Mouse (Mus musculus): Measurements from ENCODE around the gene Pik3c2g. TPM values are rescaled to one million over a fixed set of nuclear protein-coding genes. Genes with fewer than 3 reads are reported as not detected.

The Pik3c2g gene
- total RNA-seq (2015): not detected in 2 replicates
- total RNA-seq (2017): not detected in 2 replicates

DNA sequence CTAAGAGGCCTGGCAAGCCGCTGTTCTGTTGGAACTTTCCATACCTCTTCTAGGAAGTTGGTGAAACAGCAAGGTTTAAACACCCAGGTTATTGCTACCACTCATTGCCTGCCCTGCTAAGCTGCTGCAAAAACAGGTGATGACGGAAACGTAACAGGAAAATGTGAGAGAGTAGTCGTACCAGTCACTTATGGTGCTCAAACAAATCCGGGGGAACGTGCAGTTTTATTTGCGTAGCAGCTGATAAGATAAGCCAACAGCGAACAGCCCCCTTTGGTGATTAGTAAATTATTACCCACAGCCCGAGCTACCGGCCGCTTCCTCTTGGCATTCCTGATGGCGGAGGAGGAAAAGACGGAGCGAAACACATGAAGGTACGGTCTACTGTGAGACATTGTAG is at the start of gene Pik3c2g:
Gene Pik3c2g, plus strand, starts transcription at position 330 of the 400 bp plus-strand sequence.
- no peak for ATAC-seq (replicated peaks; ENCODE audit: poor library complexity)

DNA sequence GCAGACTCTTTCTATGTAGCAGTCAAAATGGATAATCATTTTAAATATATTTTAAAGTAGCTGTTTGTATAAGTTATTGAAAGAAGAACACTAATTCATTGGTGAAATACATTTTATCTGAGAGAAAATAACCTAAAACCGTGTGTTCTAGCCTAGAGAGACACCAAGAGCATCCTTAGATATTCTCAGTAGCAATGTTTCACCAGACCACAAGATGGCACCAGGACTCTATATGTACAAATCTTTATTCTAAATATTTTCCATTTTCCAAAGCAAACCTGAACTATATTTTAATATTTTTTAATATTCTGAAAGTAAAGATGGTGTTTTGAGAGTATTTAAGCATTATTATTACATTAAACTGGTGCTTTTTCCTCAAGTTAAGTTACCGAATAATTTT is 48.6 kb upstream of the Pik3c2g start:
- ATAC-seq (replicated peaks; ENCODE audit: poor library complexity): no peak

DNA sequence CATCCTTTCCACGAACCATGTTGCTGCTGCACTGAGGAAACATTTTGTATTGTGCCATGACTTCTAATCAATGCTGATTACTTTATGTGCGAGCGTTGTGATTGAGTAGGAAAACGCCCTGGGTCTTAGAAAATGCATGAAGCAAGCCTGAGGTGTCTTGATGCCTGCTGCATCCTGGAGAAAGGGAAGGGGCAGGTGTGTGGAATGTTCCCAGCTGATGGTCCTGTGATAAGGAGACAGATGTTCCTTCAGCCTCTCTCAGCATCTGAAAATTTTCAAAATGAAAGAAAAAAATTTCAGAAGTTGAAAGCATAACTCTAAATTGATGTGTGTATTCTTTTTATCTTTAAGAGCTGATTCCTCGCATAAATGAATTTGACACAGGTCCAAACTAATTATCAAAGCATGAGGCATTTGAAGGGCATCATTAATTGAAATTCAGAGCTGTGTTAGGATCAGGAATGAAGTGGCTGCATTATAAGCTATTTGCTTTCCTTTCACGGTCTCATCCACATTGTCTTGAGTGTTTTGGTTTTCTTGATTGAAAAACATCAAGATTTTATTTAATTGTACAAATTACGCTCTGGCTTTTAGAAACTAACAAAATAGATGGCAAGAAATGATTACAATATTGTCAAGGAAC is 31.4 kb upstream of the Pik3c2g start:
- ATAC-seq (replicated peaks; ENCODE audit: poor library complexity): no peak

DNA sequence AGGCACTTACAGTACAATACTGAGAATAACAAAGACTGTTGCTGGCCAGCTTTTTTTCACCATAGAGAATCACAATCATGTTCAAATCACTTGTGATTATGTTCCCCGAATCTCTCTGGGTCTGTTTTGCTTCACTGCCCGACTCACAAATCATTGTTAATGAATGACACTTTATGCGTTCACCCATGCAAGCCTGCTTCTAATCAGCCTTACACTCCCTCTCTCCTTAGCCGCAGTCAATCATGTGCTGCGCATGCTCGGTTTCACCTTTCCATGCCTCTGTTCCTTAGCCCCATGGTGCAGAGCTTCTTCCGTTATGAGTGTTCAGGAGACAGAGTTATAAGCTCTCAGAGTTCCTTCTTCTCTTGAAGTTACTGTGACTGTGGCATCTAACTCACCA is 17.8 kb upstream of the Pik3c2g start:
- ATAC-seq (replicated peaks; ENCODE audit: poor library complexity): no peak

DNA sequence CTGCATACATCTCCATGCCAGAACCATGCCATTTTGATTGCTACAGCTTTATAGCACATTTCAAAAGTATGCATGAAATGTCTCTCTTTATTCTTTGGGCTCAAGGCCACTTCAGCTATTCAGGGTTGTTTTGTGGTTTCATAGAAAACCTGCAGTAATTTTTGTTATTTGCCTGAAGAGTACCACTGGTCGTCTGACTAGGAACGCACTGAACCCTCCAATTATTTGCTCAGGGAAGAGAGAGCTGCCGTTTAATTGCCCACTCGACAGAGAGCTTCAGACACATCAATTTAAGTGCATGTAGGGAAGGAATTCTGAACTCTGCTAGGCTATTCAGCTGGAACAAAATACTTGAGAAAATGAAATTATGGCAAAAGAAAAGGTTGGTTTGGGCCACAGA is 11.2 kb upstream of the Pik3c2g start:
- no peak for ATAC-seq (replicated peaks; ENCODE audit: poor library complexity)

DNA sequence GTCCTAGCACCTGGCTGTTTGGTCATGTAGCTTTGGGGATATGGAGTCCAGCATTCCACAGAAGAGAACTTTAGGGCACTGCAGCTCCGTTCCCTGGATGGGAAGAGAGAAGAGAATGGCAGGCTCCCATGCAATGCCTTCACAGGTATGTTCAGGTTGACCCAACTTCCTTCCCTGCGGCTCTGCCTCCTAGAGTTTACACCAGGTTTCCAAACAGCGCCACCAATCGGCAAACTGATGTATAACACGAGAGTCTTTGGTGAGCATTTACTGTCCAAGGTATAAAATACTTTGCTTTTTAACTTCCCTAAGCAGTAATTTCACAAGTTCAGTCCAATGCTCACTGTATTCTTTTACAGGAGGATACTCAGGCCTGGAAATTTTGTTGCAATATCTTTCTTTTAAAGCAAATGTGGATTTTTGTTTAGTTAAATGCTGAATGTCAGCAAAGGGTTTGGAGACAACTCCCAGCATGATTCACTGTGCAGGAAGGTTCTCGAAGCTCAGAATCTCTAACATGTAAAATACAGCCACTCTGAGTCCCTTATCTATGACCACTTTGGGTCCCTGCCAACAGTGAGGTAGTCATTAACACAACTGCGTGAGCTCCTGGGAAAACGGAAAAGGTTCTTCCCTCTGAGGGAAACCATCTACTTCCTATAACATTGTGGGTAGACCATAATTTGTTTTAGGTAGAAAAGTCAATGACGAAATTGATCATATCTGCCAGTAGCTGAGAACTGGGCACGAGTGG is 10.6 kb upstream of the Pik3c2g start:
- ATAC-seq (replicated peaks; ENCODE audit: poor library complexity): no peak

DNA sequence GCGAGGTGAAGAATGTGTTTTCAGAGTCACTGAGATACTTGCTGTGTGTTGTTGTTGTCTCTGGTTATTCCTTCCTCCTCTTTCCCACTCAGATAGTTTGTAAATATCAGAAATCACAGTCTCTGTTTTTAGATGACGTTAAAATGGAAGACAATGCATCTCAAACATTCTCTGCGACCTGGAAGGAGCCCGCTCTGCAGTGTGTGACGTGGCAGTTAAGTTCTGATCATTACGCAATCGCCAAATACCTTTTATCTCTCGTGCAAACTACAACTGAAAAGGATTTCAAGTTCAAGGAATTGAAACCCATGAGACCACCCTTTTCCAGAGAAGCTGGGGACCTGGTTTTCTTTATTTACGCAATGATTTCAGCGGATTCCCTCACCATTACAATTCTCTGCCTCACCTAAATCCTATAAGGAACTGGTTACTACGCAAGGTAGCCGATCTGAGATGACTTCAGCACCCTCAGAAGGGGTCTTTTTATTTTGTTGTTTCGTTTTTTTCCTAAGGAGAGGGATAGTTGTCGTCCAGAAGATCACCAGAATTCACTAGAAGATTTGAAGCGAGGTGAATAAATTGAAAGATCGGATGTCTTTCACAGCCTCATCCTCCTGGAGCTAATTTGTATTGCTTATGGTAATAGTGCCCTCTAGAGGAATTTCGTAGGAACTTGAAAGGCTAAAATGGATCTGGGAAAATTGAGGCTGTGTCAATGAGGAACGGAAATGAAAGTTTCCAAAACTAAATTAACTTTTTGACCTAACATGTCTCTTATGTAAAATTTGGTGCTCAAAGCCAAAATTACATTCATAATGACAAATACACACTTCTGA is 9.8 kb upstream of the Pik3c2g start:
- peak; percentile 80 for ATAC-seq (replicated peaks; ENCODE audit: poor library complexity)

DNA sequence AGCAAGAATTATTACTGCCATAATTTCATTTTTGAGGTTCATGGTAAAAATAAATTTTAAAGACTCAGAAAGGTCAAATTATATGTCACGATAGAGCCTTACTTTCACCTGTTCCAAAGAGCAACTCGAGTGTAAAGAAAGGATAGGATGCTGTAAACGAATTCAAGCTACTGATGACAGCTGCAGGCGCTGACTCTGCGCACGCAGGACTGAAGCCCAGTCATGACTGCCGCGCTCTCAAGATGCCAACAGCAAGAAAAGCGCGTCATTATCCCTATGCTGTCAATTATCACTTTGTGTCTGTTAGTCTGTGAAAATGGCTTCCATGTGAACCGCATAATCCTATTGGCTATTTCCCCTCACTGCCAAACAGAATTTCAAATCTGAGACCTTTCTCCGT is 457 bp downstream of the Pik3c2g start:
- no peak for ATAC-seq (replicated peaks; ENCODE audit: poor library complexity)

DNA sequence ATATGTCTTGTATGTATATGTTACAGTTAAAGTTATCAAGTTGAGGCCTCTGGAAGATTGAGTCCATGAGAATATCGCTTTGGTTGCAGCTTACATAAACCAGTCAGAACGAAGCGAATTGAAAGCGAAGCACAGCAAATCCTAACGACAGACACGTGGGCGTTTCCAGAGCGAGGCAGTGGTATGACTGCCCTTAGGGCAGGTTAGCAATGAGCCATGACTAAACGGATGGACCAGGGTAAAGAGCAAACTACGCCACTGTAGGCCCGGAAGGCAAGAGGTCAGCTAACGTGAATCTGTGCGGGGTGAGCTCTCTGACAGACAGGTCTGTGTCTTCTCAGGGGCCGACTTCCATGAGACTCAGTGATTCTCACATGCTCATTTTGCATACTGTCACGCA is 1.4 kb downstream of the Pik3c2g start:
- ATAC-seq (replicated peaks; ENCODE audit: poor library complexity): no peak

DNA sequence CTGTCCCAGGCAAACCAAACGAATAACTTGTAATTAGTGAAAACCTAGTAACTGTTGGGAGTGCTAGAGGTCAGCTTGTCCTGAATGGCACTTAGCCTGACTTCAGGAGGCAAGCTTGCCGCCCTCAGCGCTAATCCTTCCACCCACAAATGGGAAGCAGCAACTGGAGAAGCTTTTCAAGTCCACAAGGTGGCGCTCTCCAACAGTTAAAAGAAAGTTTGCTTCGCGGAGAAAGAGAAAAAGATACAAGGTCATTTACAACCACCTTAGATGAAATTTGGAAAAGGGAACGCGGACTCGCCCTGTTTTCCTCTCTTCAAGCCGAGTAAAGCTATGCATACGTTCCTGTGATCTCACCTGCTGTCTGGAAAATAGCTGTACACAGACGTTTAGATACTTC is 2.3 kb downstream of the Pik3c2g start:
- peak; percentile 83 for ATAC-seq (replicated peaks; ENCODE audit: poor library complexity)

DNA sequence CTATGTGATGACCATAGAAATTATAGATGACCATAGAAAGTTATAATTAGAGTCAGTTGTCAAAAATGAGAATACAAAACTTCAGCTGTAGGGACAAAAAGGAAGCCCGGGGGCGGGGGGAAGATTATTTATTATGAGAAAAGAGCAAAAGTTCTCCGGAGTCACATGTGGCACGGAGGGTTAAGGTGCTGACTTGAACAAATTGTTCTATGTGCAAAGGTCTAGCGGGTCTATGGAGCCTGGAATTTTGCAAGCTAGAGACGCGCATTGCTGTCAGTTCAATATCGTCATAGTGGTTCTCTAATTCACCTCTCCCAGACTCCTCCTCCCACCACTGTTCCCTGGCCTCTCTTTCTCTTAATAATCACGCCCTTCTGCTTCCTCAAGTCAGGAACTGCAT is 2.8 kb downstream of the Pik3c2g start:
- no peak for ATAC-seq (replicated peaks; ENCODE audit: poor library complexity)

DNA sequence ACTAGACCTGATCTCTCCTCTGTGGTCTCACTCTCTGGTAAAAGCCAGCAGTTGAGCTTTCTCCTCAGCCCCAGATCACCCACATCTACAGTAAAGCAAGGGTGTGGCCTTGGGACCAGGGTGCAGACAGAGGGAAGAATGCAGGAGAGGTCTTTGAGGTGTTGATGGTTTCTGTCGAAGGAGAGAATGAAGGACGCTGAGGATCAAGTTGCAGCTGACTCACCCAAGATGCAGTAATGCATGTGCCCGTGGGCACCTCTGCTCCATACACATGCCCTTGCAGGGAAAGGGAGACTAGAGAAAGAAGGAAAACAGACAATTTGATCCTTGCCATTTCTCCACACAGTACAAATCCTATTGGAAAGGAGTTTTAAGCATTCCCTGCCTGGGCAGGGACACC is 5.1 kb downstream of the Pik3c2g start:
- no peak for ATAC-seq (replicated peaks; ENCODE audit: poor library complexity)

DNA sequence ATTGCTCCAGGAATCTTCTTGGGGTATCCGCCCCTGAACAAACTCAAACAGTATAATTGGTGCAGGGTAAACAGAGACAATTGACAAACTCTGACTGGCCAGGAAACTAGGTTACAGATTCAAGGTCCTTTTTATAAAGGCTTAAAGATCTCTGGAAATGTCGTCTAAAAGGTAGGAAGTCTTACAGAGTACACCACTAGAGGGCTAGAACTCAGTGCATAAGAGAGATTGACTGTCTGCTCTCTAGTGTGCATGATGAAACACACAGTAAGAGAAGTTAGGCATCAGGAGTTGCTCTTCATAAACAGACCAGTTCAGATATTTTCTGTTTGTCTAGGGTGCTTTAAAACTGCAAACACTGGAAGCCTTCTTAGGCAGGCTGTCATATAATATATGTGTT is 9.4 kb downstream of the Pik3c2g start:
- ATAC-seq (replicated peaks; ENCODE audit: poor library complexity): no peak

DNA sequence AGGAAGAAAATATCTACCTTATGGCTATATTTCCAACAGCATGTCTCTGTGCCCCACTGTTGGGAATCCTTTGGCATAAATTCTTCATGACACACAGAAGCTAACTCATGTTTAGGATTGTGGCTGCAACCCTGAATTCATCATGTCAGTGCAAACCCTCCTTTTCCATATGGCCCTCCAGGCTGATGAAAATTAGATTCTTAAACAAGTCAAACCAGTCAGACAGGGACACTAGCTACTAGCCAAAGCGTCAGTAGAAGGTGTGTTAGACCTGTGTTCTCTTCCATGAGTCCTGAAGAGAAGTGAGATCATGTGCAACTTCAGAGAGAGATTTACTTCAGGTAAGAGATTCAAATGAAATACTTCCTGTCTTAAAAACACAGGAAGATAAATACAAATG is 12.2 kb downstream of the Pik3c2g start:
- no peak for ATAC-seq (replicated peaks; ENCODE audit: poor library complexity)

DNA sequence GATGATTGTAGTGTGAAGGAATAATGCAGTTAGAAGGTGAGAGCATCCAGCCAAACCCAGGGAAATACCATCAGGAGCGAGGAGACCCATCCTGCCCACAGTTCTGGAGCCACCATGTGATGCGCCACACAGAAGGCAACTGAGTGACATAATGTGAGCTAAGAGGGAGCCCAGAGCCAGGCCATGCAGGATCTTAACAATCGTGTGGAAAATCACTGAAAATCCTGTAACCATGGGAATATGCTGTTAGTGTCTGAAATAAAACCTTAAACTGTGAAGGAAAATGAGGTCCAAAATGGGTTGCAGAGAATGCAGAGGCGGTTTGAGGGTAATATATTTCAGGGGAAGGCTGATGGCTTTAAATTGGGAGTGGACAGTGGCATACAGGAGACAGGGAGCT is 31.8 kb downstream of the Pik3c2g start:
- no peak for ATAC-seq (replicated peaks; ENCODE audit: poor library complexity)

DNA sequence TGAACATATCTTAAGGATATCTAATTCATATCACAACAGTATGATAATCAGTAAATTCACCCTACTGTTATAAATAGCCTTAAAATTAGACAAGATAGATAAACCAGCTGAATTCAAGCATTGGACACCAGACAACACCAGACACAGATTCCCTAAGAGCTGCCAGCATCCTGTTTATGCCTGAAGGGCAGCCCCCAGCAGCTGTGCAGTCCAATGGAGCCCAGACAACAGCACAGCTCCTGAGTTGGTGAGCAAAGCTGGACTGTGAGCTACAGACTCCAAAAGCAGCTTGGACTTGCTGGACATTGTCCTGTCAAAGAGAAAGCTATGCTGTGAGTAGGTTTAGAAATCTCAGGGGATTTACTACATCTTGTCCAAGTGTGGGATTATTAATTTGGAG is 37.7 kb downstream of the Pik3c2g start:
- ATAC-seq (replicated peaks; ENCODE audit: poor library complexity): no peak

DNA sequence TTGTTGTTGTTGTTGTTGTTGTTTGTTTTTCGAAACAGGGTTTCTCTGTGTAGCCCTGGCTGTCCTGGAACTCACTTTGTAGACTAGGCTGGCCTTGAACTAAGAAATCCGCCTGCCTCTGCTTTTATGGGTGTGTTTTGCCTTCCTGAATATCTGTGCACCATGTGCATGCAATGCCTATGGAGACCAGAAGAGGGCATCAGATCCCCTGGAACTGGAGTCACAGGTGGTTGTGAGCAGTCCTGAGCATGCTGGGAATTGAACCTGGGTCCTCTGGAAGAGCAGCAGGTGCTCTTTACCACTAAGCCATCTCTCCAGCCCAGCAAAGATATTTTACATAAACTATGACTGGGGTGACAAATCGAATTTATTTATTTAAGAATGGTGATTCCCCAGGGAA is 47.5 kb downstream of the Pik3c2g start:
- ATAC-seq (replicated peaks; ENCODE audit: poor library complexity): no peak

DNA sequence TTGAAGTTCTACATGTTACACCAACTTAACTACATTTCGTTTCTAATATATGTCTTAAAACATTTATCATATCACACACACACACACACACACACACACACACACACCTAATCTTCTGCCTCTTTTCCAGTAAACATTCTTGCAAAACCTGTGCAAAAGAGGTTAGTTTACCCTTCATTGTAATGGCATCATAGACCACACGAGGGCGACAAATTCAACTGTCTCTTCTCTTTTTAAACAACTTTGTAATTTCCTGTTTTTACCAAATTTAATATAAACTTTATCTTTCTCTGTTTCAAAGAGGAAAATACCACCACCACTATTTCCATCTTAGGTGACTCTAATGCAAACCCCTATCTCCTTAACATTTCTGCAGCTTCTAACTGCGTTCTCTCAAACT is 68.4 kb downstream of the Pik3c2g start:
- ATAC-seq (replicated peaks; ENCODE audit: poor library complexity): peak; percentile 69

DNA sequence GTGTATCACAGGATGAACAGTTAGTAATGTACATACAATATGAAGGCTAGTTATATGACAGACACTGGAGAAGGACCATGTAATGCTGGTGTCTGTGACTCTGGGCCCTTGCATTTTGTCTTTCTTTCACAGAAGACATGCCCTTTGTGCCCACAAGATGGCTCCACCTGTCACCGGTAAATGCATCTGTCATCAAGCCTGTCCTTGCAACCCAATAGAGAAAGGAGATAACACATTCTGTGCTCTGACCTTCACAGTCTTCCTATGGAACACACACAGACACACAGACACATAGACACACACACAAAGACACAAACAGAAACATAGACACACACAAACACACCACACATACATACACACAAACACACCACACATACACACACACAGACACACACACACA is 75.4 kb downstream of the Pik3c2g start:
- peak; percentile 83 for ATAC-seq (replicated peaks; ENCODE audit: poor library complexity)

DNA sequence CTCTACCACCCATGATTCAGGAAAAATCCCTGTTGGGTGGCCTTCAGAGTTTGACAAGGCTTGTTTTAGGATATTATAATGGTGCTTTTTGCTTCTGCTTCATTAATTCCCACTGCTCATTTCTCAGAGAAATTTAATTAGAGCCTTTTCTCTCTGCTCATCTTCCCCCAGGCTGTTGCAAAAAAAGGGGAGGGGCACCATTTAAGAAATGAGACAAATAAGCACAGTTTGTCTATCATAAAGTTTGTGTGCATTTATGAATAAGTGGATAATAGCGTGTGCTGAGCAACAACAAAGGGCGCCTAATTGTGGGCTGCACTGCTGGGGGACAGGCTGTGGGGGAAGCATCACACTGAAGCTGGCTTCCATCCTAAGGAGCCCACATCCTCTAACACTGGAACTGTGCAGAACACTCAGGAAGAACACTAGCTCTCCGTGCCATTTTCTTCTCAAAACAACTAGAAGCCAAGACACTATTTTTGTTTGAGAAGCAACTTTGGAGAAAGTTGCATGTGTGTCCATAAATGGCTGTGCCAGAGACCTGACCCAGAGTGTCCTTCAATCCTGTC is 131.5 kb downstream of the Pik3c2g start:
- ATAC-seq (replicated peaks; ENCODE audit: poor library complexity): no peak

DNA sequence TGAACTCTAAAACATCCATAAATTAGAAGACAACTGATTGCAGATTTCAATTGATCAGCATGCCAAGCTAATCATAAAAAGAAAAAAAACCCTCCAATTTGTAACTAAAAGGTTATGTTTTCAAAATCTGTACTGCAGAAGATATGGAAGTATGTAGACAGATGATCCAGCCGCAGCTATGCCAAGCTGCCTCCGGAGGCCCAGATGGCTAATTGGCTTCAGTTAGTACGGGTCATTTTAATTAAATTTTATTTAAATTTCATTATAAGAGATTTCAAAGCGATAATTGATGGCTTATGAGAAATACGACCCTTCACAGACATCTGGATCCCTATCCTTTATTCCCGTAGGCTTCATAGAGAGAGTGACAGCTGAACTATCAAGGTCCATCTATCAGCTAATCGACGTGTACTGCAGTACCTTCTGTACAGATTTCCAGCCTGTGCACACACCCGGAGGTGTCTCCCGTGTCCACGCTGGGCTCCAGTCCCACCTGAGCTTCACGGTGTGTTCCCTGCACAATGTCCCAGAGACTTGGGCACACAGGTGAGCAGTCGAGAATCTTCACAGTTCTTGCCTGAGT is 132.7 kb downstream of the Pik3c2g start:
- no peak for ATAC-seq (replicated peaks; ENCODE audit: poor library complexity)
